Mouse (Mus musculus) hindbrain, postnatal 0 days (tissue): Measurements from ENCODE around the gene Nxph4. TPM values are rescaled to one million over a fixed set of nuclear protein-coding genes. Genes with fewer than 3 reads are reported as not detected.

Source experiments
- ATAC-seq: fragments of 200-750 bp; cut with Nextera tagmentation; 2 replicates; pipeline ENCODE4 v1.8.0; 2017; ENCODE audit warnings: mild to moderate bottlenecking, moderate TSS enrichment, moderate library complexity
- DNase-seq: peaks from one replicate; pipeline ENCODE4 v3.0.0-alpha.2; 2015; ENCODE audit warnings: low spot score
- H3K27ac ChIP-seq: fragments of 300-500 bp; sonication (generic); 2 replicates; pipeline ENCODE4 v1.5.1; 2014; ENCODE audit warnings: mild to moderate bottlenecking
- H3K27me3 ChIP-seq: fragments of 300-500 bp; sonication (generic); 2 replicates; pipeline ENCODE4 v1.6.1; 2014; ENCODE audit warnings: low read length, mixed read lengths; ENCODE audit not compliant: insufficient read depth
- H3K36me3 ChIP-seq: fragments of 300-500 bp; sonication (generic); 2 replicates; pipeline ENCODE4 v1.6.1; 2014; ENCODE audit warnings: low read length, mixed read lengths; ENCODE audit not compliant: insufficient read depth
- H3K4me1 ChIP-seq: fragments of 300-500 bp; sonication (generic); 2 replicates; pipeline ENCODE4 v1.6.1; 2014; ENCODE audit warnings: antibody characterized with exemption, low read length, mixed read lengths; ENCODE audit not compliant: insufficient read depth
- H3K4me2 ChIP-seq: fragments of 300-500 bp; sonication (generic); 2 replicates; pipeline ENCODE4 v1.6.1; 2014; ENCODE audit warnings: low read depth, mild to moderate bottlenecking, low read length, moderate library complexity, mixed read lengths
- H3K4me3 ChIP-seq: fragments of 300-500 bp; sonication (generic); 2 replicates; pipeline ENCODE4 v1.5.1; 2014; ENCODE audit warnings: low read length
- H3K9ac ChIP-seq: fragments of 300-500 bp; sonication (generic); replicated peaks from 2 replicates; pipeline ENCODE4 v1.6.1; 2014; ENCODE audit warnings: mild to moderate bottlenecking, low read length, moderate library complexity, mixed read lengths
- H3K9me3 ChIP-seq: fragments of 300-500 bp; sonication (generic); 2 replicates; pipeline ENCODE4 v1.6.1; 2016; ENCODE audit warnings: low read length, mixed read lengths
- CTCF ChIP-seq: IDR thresholded peaks from 2 replicates; pipeline ENCODE4 v1.5.1; 2016; ENCODE audit warnings: antibody characterized with exemption, control low read depth, low read depth
- WGBS: fragments of 180-500 bp; shearing (Covaris S2); extraction: QIAGEN DNeasy Blood & Tissue Kit; methylation state at CpG from one replicate; pipeline ENCODE4 v1.1.7; 2014; 5-methylcytosine and 5-hydroxymethylcytosine counted together
- polyA plus RNA-seq: library from polyadenylated mRNA; unstranded; fragments of >200 nt; fragmentation: Nextera tagmentation; extraction: Ambion mirVana; gene quantifications from 2 replicates; pipeline ENCODE4 v1.2.1, GENCODE M21; 2015
- total RNA-seq: library from RNA; depleted of rRNA; stranded (reverse); fragments of >200 nt; gene quantifications from 2 replicates; pipeline ENCODE4 v1.2.3, GENCODE M21; 2014

Gene Nxph4
- total and polyA plus RNA-seq, 2 experiments from 2014 or later, result 26.0 to 146 TPM

DNA sequence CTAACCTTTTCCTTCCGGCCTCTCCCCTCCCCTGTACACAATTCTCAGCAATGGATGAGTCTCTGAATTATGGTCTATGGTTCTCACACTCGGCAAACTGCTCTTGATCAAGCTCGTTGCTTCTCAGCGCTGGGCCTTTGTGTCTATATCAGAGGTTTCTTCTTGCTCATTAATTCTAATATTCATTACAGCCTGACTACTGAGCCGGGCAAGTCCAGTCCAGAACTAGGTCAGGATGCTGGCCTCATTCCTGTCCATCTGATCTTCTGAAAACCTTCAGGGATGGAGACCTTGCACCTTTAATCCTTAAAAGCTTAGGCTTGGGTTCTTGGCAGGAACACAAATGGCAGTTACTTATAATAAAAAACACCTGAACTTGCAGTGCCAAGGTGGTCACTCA, 34.8 kb downstream of the Nxph4 start:
- TF ChIP-seq CTCF, result no peak
- Histone ChIP-seq H3K4me2 (no peak overlapping the region), H3K27ac (no peak overlapping the region), H3K9me3 (no peaks in the 10 kb centered on the region), H3K4me1 (no peaks in the 10 kb centered on the region), H3K9ac (no peak overlapping the region), H3K4me3 (no peak overlapping the region), H3K27me3 (no peaks in the 10 kb centered on the region), H3K36me3 (peaks cover 28% of the 10 kb centered on the region; the same call in 1 of the 2 replicates)
- DNase-seq (no peak), ATAC-seq (no peak)
- 74% methylated on average over 5 of the region's 5 CpGs for WGBS

DNA sequence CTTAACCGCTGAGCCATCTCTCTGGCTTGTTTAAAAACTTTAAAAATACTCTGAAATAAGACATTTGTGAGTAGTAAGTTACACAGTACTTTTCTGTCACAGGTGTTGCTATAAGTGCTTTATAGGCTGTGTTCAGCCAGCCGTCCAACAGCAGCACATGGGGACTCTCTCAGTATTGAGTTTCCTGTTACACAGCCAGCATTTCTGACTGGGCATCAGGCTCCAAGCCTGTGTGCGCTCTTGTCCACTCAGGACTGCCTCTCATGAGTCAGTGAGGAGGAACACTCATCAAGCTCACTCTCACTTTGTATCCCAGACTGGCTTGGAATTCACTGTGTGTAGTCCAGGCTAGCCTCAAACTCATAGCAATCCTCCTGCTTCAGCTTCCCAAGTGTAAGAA, 38.2 kb downstream of the Nxph4 start:
- Histone ChIP-seq H3K9me3 (no peaks in the 10 kb centered on the region), H3K27ac (no peak overlapping the region), H3K4me3 (no peak overlapping the region), H3K27me3 (no peaks in the 10 kb centered on the region), H3K9ac (no peak overlapping the region), H3K4me1 (0 out of 2 replicates have a peak, but pooled peaks cover 2% of the 10 kb centered on the region), H3K36me3 (peaks cover 40% of the 10 kb centered on the region; the same call in 1 of the 2 replicates), H3K4me2 (no peak overlapping the region)
- DNase-seq, result no peak
- no peak for TF ChIP-seq CTCF
- 93% methylated on average over 3 of the region's 3 CpGs for WGBS
- ATAC-seq, result no peak

DNA sequence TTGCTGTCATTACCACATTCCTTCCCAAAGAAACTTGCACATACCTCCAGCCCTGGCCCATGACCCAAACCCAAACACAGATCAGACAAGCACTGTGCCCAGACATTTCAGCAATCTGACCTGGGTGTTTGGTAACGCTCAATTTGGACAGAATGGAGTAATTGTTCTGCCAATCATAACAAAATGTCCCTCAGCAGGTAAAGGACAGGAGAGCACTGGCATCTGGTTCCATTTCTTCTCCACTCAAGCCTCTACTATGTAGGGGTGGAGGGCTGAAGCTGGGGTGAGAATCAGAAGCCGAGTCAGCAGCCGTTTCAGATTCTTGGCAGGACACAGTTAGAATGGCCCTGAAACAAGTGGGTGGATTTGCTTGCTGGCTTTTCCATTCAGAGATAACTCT, 42.2 kb downstream of the Nxph4 start:
- Histone ChIP-seq H3K27ac (no peak overlapping the region), H3K4me3 (no peak overlapping the region), H3K27me3 (no peaks in the 10 kb centered on the region), H3K4me2 (no peak overlapping the region), H3K9me3 (no peaks in the 10 kb centered on the region), H3K4me1 (0 out of 2 replicates have a peak, but pooled peaks cover 3% of the 10 kb centered on the region), H3K36me3 (peaks cover 37% of the 10 kb centered on the region), H3K9ac (no peak overlapping the region)
- no peak for TF ChIP-seq CTCF
- 70% methylated on average over 3 of the region's 3 CpGs for WGBS
- DNase-seq, result no peak
- ATAC-seq, result no peak

DNA sequence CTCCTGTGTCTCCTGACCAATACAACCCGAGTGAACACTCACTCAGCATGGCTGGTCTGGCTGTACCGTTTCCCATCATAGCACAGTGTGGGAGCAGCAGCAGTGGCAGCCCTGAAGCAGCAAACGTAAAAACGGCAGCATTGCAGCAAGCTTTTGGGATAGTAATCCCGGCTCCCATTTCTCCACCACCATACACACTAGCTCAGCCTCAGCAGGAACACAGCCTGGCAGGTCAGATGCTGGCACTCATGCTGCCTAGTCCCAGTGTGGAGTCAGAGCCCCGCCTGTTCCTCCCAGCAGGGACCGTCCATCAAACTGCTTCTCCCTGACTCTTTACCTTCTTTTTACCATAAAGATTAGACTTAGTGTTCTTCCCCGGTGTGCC, 43.2 kb downstream of the Nxph4 start:
- H3K27me3 ChIP-seq, result no peaks in the 10 kb centered on the region
- no peak overlapping the region for H3K4me3 ChIP-seq
- no peaks in the 10 kb centered on the region for H3K9me3 ChIP-seq
- 46% methylated on average over 8 of the region's 8 CpGs for WGBS
- TF ChIP-seq CTCF, result no peak
- DNase-seq (peak; percentile 25), ATAC-seq (peak; percentile 48; the same call in 1 of the 2 replicates)
- H3K4me2 ChIP-seq, result no peak overlapping the region
- H3K9ac ChIP-seq, result no peak overlapping the region
- H3K36me3 ChIP-seq, result peaks cover 29% of the 10 kb centered on the region
- 0 out of 2 replicates have a peak, but pooled peaks cover 3% of the 10 kb centered on the region for H3K4me1 ChIP-seq
- H3K27ac ChIP-seq, result peak overlapping the region; percentile 70

DNA sequence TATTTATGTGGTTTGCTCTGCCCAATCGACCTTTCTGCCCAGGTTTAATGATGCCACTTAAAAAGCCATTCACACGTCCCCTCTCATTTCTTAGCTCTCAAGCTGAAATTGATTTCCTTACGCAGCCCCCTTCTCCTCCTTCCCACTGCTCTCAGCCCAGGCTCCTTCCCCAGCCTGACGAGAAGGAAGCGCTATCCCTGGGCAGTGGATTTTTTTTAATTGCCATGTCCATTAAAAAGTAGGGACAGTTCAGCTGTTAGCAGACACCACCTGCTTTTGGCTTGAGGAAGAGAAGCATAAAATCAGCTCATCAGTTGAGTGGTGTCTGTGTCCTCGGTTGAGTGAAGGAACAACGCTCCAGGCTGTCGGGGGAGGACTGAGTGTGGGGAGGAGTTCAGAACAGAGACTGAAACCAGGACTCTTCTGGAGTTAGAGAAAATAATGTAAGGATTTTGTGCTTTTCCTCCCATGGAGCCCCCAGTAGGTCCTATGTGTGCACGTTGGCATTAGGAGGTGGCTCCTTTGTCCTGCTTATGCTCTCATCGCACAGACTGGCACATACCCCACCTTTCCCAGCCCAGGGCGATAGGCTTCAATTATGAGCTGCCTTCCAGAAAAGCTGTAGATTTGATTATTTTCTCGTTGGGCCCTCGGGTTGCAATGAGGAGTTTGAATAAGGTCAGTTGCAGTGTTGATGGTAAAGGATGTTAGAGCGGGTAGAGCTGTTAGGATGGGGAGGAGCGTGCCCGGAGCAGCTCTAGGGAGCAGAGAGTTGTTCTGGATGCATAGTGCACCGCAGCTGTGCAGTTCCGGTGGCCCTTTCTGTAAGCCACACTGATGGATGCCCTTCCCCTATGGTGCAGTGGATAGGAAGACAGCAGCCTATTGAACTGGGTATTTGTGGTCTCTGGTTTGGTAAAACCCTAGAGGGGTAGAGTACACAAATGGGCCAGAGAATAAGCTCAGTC, 43.9 kb downstream of the Nxph4 start:
- Histone ChIP-seq H3K36me3 (peaks cover 26% of the 10 kb centered on the region), H3K27me3 (no peaks in the 10 kb centered on the region), H3K4me1 (0 out of 2 replicates have a peak, but pooled peaks cover 3% of the 10 kb centered on the region), H3K4me3 (no peak overlapping the region), H3K27ac (peak overlapping the region; percentile 70), H3K9ac (no peak overlapping the region), H3K9me3 (no peaks in the 10 kb centered on the region), H3K4me2 (no peak overlapping the region)
- DNase-seq, result peak; percentile 34
- WGBS, result 50% methylated on average over 18 of the region's 18 CpGs
- TF ChIP-seq CTCF, result no peak
- ATAC-seq, result peak; percentile 61

DNA sequence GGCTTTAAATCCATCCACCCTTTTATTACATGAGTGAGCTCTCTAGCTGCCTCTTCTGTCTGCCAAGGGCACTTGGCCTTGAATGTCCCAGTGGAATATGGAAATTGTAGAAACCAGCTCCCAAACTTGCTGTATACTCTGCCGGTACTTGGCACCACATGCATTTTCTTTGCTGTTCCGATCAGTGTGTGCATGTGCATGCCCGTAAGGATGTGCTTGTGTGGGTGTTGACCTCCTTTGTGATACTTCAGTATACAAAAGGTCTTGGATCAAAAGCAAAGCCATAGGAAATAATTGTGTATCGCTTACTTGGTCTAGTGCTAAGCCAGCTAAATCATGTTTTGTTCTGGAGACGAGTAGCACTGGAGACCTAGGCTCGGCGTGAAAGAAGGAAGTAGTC, 45.5 kb downstream of the Nxph4 start:
- WGBS, result 72% methylated on average over 7 of the region's 7 CpGs

DNA sequence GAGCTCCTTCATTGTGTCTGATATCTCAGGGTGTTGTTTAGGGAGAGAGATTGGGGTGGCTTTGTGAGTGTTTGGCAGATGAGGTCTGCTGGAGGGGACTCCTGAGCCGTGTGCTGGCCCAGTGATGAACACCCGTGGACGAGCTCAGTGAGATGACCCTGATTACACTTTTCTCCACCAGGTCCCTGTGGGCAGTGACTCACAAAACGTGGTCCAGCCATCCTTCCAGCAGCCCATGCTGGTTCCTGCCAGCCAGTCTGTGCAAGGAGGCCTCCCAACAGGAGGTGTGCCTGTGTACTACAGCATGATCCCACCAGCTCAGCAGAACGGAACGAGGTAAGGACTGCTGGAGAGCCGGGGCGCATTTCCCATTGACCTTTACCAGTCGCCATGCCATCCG, 49.1 kb downstream of the Nxph4 start:
- Histone ChIP-seq H3K4me2 (no peak overlapping the region), H3K27ac (no peak overlapping the region), H3K27me3 (no peaks in the 10 kb centered on the region), H3K4me1 (no peaks in the 10 kb centered on the region), H3K36me3 (peaks cover 41% of the 10 kb centered on the region), H3K4me3 (no peak overlapping the region), H3K9me3 (no peaks in the 10 kb centered on the region), H3K9ac (no peak overlapping the region)
- WGBS, result 82% methylated on average over 10 of the region's 10 CpGs
- ATAC-seq, result no peak
- no peak for TF ChIP-seq CTCF
- no peak for DNase-seq

More for the DNA sequence above, 45.5 kb downstream of the Nxph4 start:
- H3K9me3 ChIP-seq, result no peaks in the 10 kb centered on the region
- H3K27me3 ChIP-seq, result no peaks in the 10 kb centered on the region
- H3K4me2 ChIP-seq, result no peak overlapping the region
- no peak overlapping the region for H3K4me3 ChIP-seq
- peaks cover 35% of the 10 kb centered on the region for H3K36me3 ChIP-seq
- ATAC-seq, result no peak
- no peak overlapping the region for H3K9ac ChIP-seq
- TF ChIP-seq CTCF, result no peak
- no peak for DNase-seq
- H3K27ac ChIP-seq, result no peak overlapping the region
- H3K4me1 ChIP-seq, result 0 out of 2 replicates have a peak, but pooled peaks cover 3% of the 10 kb centered on the region
